Mouse (Mus musculus) lung, embryonic 14.5 days (tissue): ENCODE data around the gene Sec31a. TPM values are rescaled to one million over a fixed set of nuclear protein-coding genes. Genes with fewer than 3 reads are reported as not detected.

Experiments used
- ATAC-seq: fragments of 200-750 bp; cut with Nextera tagmentation; 2 replicates; pipeline ENCODE4 v1.8.0; 2017; ENCODE audit warnings: mild to moderate bottlenecking, moderate TSS enrichment, moderate library complexity; ENCODE audit not compliant: insufficient read depth
- DNase-seq: peaks from one replicate; pipeline ENCODE4 v3.0.0-alpha.2; 2015
- H3K27ac ChIP-seq: fragments of 300-500 bp; sonication (generic); 2 replicates; pipeline ENCODE4 v1.5.1; 2014; ENCODE audit warnings: low read depth, mild to moderate bottlenecking, moderate library complexity
- H3K27me3 ChIP-seq: fragments of 300-500 bp; sonication (generic); 2 replicates; pipeline ENCODE4 v1.6.1; 2014; ENCODE audit warnings: low read length, control low read depth; ENCODE audit not compliant: insufficient read depth
- H3K36me3 ChIP-seq: fragments of 300-500 bp; sonication (generic); 2 replicates; pipeline ENCODE4 v1.6.1; 2014; ENCODE audit warnings: control low read depth; ENCODE audit not compliant: insufficient read depth
- H3K4me1 ChIP-seq: fragments of 300-500 bp; sonication (generic); 2 replicates; pipeline ENCODE4 v1.6.1; 2014; ENCODE audit warnings: antibody characterized with exemption, control low read depth; ENCODE audit not compliant: insufficient read depth
- H3K4me2 ChIP-seq: fragments of 300-500 bp; sonication (generic); 2 replicates; pipeline ENCODE4 v1.6.1; 2014; ENCODE audit warnings: mild to moderate bottlenecking
- H3K4me3 ChIP-seq: fragments of 300-500 bp; sonication (generic); 2 replicates; pipeline ENCODE4 v1.5.1; 2014; ENCODE audit warnings: low read depth, low read length
- H3K9ac ChIP-seq: fragments of 300-500 bp; sonication (generic); 2 replicates; pipeline ENCODE4 v1.6.1; 2014
- H3K9me3 ChIP-seq: fragments of 300-500 bp; sonication (generic); 2 replicates; pipeline ENCODE4 v1.6.1; 2016; ENCODE audit warnings: low read depth, low read length, control low read depth
- CTCF ChIP-seq: IDR thresholded peaks from 2 replicates; pipeline ENCODE4 v1.5.1; 2016; ENCODE audit warnings: antibody characterized with exemption, low read depth
- WGBS: fragments of 180-500 bp; shearing (Covaris S2); extraction: QIAGEN DNeasy Blood & Tissue Kit; methylation state at CpG from one replicate; pipeline ENCODE4 v1.1.7; 2014; 5-methylcytosine and 5-hydroxymethylcytosine counted together
- polyA plus RNA-seq: library from polyadenylated mRNA; unstranded; fragments of >200 nt; fragmentation: Nextera tagmentation; extraction: Ambion mirVana; gene quantifications from 2 replicates; pipeline ENCODE4 v1.2.1, GENCODE M21; 2014

The Sec31a gene
- polyA plus RNA-seq, 1 experiment from 2014 or later, result 169 TPM

DNA sequence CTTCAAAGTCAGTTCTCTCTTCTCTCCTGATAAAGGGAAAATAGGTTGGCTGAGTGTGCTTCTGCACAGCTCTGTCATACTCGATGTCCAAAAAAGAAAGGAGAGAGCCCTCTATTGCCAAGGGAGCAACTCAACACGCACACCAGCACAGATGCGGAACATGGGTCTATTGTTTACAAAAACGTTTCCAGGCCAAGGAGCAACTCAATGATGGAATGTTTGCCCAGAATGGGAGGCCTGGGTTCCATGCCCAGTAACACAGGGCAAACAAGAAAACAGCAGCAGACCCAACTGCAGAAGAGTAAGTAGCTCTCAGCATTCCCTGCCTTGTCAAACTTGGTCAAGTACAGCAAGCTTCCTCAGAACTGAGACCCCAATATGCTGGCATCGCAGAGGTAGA is 47.5 kb downstream of the Sec31a start:
- TF ChIP-seq CTCF, result no peak
- DNase-seq, result no peak
- peaks cover 93% of the 10 kb centered on the region for H3K36me3 ChIP-seq
- no peak overlapping the region for H3K4me2 ChIP-seq
- H3K27ac ChIP-seq, result no peak overlapping the region
- no peaks in the 10 kb centered on the region for H3K9me3 ChIP-seq
- no peaks in the 10 kb centered on the region for H3K4me1 ChIP-seq
- H3K27me3 ChIP-seq, result no peaks in the 10 kb centered on the region
- H3K4me3 ChIP-seq, result no peak overlapping the region
- WGBS, result 67% methylated on average over 5 of the region's 5 CpGs
- ATAC-seq, result no peak
- no peak overlapping the region for H3K9ac ChIP-seq

DNA sequence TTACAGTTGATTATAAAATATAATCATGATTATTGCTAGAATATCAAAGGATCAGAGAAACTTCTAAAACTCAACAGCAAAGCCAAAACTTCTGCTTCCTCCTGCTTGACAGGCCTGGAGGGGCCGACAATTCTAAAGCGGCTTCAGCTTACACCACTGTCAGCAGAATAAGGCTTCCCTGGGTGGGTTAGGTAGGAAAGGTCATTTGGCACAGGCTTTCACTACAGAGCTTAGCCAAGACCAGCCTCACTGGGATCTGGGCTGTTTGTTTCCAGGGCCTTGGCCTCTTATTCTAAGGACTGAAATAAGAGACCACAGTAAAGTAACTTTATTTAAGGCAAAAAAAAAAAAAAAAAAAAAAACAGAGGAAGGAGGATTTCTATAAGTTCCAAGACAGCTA is 49.0 kb downstream of the Sec31a start:
- no peak for DNase-seq
- H3K36me3 ChIP-seq, result peaks cover 94% of the 10 kb centered on the region

DNA sequence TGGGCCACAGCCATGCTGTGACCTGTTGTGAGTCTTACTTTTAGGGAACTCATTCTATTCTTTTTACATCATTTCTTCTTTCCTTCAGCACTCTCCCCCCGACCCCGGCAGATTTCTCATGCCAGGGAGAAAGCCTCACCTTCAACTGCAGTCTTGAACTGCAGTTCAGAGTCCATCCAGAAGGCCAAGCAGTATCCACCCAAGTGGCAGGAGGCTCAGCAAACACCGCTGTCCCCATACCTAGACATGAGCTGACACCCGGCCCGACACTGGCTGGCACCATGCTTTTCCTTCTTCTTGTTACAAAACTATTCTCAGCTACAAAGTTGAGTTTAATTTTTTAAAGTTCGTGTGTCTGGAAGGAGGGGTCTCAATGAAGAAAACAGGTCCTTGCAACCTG is 55.7 kb downstream of the Sec31a start:
- Histone ChIP-seq H3K27ac (no peak overlapping the region), H3K36me3 (peaks cover 52% of the 10 kb centered on the region)
- ATAC-seq, result no peak

More for the DNA sequence above, 49.0 kb downstream of the Sec31a start:
- Histone ChIP-seq H3K4me1 (no peaks in the 10 kb centered on the region), H3K9me3 (no peaks in the 10 kb centered on the region), H3K27ac (no peak overlapping the region), H3K9ac (no peak overlapping the region), H3K4me2 (no peak overlapping the region), H3K4me3 (no peak overlapping the region), H3K27me3 (no peaks in the 10 kb centered on the region)
- no peak for ATAC-seq
- 90% methylated on average over 2 of the region's 2 CpGs for WGBS
- no peak for TF ChIP-seq CTCF

DNA sequence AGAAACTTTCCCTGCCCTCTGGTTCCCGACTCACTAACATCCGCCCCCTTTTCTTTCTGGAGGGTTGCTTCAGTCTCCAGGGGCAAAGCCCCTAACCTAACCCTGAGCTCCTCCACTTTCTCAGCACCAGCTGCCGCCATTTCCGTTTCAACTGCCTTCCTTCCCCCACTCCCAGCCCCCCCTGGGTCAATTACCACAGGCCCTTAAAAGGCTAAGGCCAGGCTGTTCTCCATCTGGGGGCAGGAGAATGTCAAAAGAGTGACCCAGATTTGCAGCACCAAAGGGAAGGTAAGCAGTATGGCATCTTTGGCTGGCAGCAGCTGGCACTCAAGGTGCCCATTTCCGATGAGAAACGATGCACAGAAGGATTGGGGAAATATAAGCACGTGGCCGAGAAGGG is 57.7 kb downstream of the Sec31a start:
- no peak overlapping the region for H3K27ac ChIP-seq
- peaks cover 32% of the 10 kb centered on the region for H3K36me3 ChIP-seq
- no peaks in the 10 kb centered on the region for H3K27me3 ChIP-seq
- no peak overlapping the region for H3K4me3 ChIP-seq
- no peaks in the 10 kb centered on the region for H3K9me3 ChIP-seq
- ATAC-seq (no peak), DNase-seq (no peak)
- no peak overlapping the region for H3K4me2 ChIP-seq
- no peak for TF ChIP-seq CTCF
- no peak overlapping the region for H3K9ac ChIP-seq
- 41% methylated on average over 8 of the region's 8 CpGs for WGBS
- no peaks in the 10 kb centered on the region; the same call in 1 of the 2 replicates for H3K4me1 ChIP-seq

More for the DNA sequence above, 55.7 kb downstream of the Sec31a start:
- H3K4me3 ChIP-seq, result no peak overlapping the region
- no peaks in the 10 kb centered on the region; the same call in 1 of the 2 replicates for H3K4me1 ChIP-seq
- no peak for TF ChIP-seq CTCF
- H3K4me2 ChIP-seq, result no peak overlapping the region
- no peaks in the 10 kb centered on the region for H3K9me3 ChIP-seq
- H3K9ac ChIP-seq, result no peak overlapping the region
- no peaks in the 10 kb centered on the region for H3K27me3 ChIP-seq
- no peak for DNase-seq
- 87% methylated on average over 6 of the region's 6 CpGs for WGBS

DNA sequence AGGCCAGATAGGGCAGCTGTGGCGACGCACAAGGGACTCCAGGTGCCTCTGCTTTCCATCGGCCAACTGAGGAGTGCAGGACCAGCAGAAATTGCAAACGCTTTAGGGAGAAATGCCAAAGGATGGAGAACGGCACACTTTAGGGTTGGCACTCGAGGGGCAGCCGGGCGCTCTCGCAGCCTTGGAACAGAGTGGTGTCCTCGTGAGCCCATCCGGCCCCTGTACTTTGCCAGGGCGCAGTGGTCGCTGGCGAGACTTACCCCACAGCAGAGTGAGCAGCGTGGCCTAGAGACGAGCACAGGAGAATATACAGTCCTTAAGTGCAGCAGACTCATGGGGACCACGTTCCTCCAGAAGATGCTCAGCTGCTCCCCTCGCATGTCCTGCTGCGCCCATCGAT is 61.4 kb downstream of the Sec31a start:
- H3K4me1 ChIP-seq, result peaks cover 3% of the 10 kb centered on the region; the same call in 1 of the 2 replicates
- H3K36me3 ChIP-seq, result no peaks in the 10 kb centered on the region
- TF ChIP-seq CTCF, result no peak
- H3K9ac ChIP-seq, result no peak overlapping the region
- H3K4me2 ChIP-seq, result no peak overlapping the region
- 89% methylated on average over 20 of the region's 20 CpGs for WGBS
- no peaks in the 10 kb centered on the region for H3K27me3 ChIP-seq
- no peak overlapping the region for H3K27ac ChIP-seq
- ATAC-seq (no peak), DNase-seq (no peak)
- no peaks in the 10 kb centered on the region for H3K9me3 ChIP-seq
- no peak overlapping the region for H3K4me3 ChIP-seq

DNA sequence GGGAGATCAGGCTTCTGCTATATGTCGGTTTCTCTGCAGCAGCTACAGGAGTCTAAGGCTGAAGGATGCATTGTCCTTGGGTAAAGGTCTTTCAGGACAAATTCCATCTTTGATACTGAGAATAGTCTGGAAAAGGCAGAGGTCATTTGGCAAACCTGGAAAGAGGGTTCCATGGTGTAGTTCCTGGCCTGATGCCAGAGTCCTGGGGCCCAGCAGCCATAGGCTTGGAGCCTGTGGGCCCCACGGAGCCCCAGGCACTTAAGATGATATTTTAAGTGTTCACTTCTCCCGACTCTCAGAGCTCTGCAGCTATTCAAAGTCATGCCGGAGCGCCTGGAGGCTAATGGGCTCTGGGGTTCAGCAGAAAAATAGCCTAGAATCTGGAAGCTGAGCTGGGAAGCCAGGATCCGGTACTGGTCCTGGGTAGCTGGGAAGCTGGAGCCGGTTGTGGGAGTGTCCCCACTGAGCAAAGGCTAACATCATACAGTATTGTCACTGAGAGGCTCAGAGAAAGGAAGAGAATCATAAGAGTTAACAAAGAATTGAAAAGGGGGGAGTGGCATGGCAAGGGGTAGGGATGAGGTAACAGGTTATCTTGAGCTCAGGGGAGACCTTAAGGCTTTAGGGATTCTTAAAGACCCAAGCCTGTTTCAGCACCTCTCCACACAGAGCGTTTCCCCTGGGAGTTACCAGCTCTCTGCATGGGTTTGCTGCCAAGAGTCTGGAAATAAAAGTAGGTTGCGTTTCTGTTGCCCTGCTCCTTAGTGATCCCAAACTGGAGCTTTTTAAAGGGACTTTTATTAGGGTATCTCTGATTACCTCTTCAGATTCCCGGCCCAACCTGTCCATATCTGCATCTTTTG is 62.8 kb downstream of the Sec31a start:
- Histone ChIP-seq H3K9ac (no peak overlapping the region), H3K27ac (peak overlapping the region; percentile 44; the same call in 1 of the 2 replicates), H3K4me3 (no peak overlapping the region), H3K27me3 (no peaks in the 10 kb centered on the region), H3K36me3 (no peaks in the 10 kb centered on the region), H3K4me1 (0 out of 2 replicates have a peak, but pooled peaks cover 3% of the 10 kb centered on the region), H3K4me2 (no peak overlapping the region), H3K9me3 (no peaks in the 10 kb centered on the region)
- no peak for TF ChIP-seq CTCF
- WGBS, result 43% methylated on average over 10 of the region's 10 CpGs
- ATAC-seq (no peak), DNase-seq (peak; percentile 17)

DNA sequence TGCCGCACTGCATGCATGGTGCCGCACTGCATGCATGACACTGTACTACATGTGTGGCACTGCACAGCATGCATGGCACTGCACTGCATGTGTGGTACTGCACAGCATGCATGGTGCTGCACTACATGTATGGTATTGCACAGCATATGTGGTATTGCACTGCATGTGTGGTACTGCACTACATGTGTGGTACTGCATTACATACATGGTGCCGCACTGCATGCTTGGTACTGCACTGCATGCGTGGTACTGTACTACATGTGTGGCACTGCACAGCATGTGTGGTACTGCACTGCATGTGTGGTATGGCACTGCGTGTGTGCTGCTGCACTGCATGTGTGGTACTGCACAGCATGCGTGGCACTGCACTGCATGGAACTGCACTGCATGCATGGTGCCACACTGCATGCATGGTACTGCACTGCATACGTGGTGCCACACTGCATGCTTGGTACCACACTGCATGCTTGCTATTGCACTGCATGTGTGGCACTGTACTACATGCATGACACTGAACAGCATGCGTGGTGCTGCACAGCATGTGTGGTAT is 65.1 kb downstream of the Sec31a start:
- TF ChIP-seq CTCF, result no peak
- DNase-seq, result no peak
- ATAC-seq, result no peak

More for the DNA sequence above, 65.1 kb downstream of the Sec31a start:
- no peaks in the 10 kb centered on the region for H3K36me3 ChIP-seq
- H3K4me1 ChIP-seq, result 0 out of 2 replicates have a peak, but pooled peaks cover 3% of the 10 kb centered on the region
- H3K9ac ChIP-seq, result no peak overlapping the region
- H3K4me2 ChIP-seq, result no peak overlapping the region
- H3K4me3 ChIP-seq, result no peak overlapping the region
- H3K27me3 ChIP-seq, result no peaks in the 10 kb centered on the region
- no peaks in the 10 kb centered on the region for H3K9me3 ChIP-seq
- WGBS, result 94% methylated on average over 8 of the region's 8 CpGs
- H3K27ac ChIP-seq, result no peak overlapping the region
